Mouse (Mus musculus): ENCODE data around the gene Krtap29-1. TPM values are rescaled to one million over a fixed set of nuclear protein-coding genes. Genes with fewer than 3 reads are reported as not detected.
A peak's percentile ranks its signal among the peaks of the same experiment; 100 is the strongest.

Krtap29-1 gene
- polyA plus RNA-seq, 1 experiment from 2014 or later = not detected

GRCm38 (mm10) chr11:100004846-100005245, 26.0 kb upstream of the Krtap29-1 start:
- H3K27ac ChIP-seq (replicated peaks; ENCODE audit: low read depth, low read length) = no peak overlapping the region
- H3K9me3 ChIP-seq (ENCODE audit: control insufficient read depth, low read length) = no peaks in the 10 kb centered on the region
- H3K4me2 ChIP-seq (ENCODE audit: low read length) = no peak overlapping the region
- H3K27me3 ChIP-seq (ENCODE audit: control insufficient read depth, insufficient read depth, low read length) = no peaks in the 10 kb centered on the region
- no peak overlapping the region for H3K9ac ChIP-seq (replicated peaks; ENCODE audit: low read length)
- no peaks in the 10 kb centered on the region for H3K4me1 ChIP-seq (ENCODE audit: control insufficient read depth, insufficient read depth, low read length)
- DNase-seq (peak; percentile 77), ATAC-seq (ENCODE audit: low FRiP score, low TSS enrichment) (no peak)
- WGBS = 27% methylated on average over 6 of the region's 6 CpGs
- H3K4me3 ChIP-seq (replicated peaks; ENCODE audit: low read depth, low read length) = no peak overlapping the region
- no peaks in the 10 kb centered on the region for H3K36me3 ChIP-seq (ENCODE audit: control insufficient read depth, insufficient read depth, low read length)

GRCm38 (mm10) chr11:99999091-99999490, 20.2 kb upstream of the Krtap29-1 start:
- Histone ChIP-seq H3K4me1 (ENCODE audit: control insufficient read depth, insufficient read depth, low read length) (no peaks in the 10 kb centered on the region), H3K4me2 (ENCODE audit: low read length) (no peak overlapping the region), H3K9ac (replicated peaks; ENCODE audit: low read length) (no peak overlapping the region), H3K36me3 (ENCODE audit: control insufficient read depth, insufficient read depth, low read length) (no peaks in the 10 kb centered on the region), H3K27me3 (ENCODE audit: control insufficient read depth, insufficient read depth, low read length) (no peaks in the 10 kb centered on the region), H3K27ac (replicated peaks; ENCODE audit: low read depth, low read length) (no peak overlapping the region), H3K9me3 (ENCODE audit: control insufficient read depth, low read length) (no peaks in the 10 kb centered on the region), H3K4me3 (replicated peaks; ENCODE audit: low read depth, low read length) (no peak overlapping the region)
- ATAC-seq (ENCODE audit: low FRiP score, low TSS enrichment) (no peak), DNase-seq (no peak)
- 92% methylated on average over 7 of the region's 7 CpGs for WGBS

GRCm38 (mm10) chr11:99994384-99994661, 15.5 kb upstream of the Krtap29-1 start:
- Histone ChIP-seq H3K27me3 (ENCODE audit: control insufficient read depth, insufficient read depth, low read length) (no peaks in the 10 kb centered on the region), H3K4me3 (replicated peaks; ENCODE audit: low read depth, low read length) (no peak overlapping the region), H3K9ac (replicated peaks; ENCODE audit: low read length) (no peak overlapping the region), H3K4me1 (ENCODE audit: control insufficient read depth, insufficient read depth, low read length) (no peaks in the 10 kb centered on the region), H3K27ac (replicated peaks; ENCODE audit: low read depth, low read length) (no peak overlapping the region), H3K4me2 (ENCODE audit: low read length) (no peak overlapping the region), H3K9me3 (ENCODE audit: control insufficient read depth, low read length) (no peaks in the 10 kb centered on the region), H3K36me3 (ENCODE audit: control insufficient read depth, insufficient read depth, low read length) (no peaks in the 10 kb centered on the region)
- ATAC-seq (ENCODE audit: low FRiP score, low TSS enrichment) (no peak), DNase-seq (no peak)
- WGBS = 71% methylated on average over 4 of the region's 4 CpGs

GRCm38 (mm10) chr11:99993620-99994383, 14.9 kb upstream of the Krtap29-1 start, which contains the start of gene Krtap17-1:
Gene Krtap17-1 (minus strand): TSS chr11:99993994.
- DNase-seq (peak; percentile 51), ATAC-seq (ENCODE audit: low FRiP score, low TSS enrichment) (no peak)
- H3K36me3 ChIP-seq (ENCODE audit: control insufficient read depth, insufficient read depth, low read length) = no peaks in the 10 kb centered on the region
- peak within 1 kb of the TSS; percentile 48 for H3K4me2 ChIP-seq (ENCODE audit: low read length)
- H3K9ac ChIP-seq (replicated peaks; ENCODE audit: low read length) = peak within 1 kb of the TSS; percentile 36; the same call in 1 of the 2 replicates
- peak within 1 kb of the TSS; percentile 14 for H3K4me3 ChIP-seq (replicated peaks; ENCODE audit: low read depth, low read length)
- H3K27me3 ChIP-seq (ENCODE audit: control insufficient read depth, insufficient read depth, low read length) = no peaks in the 10 kb centered on the region
- no peaks in the 10 kb centered on the region for H3K9me3 ChIP-seq (ENCODE audit: control insufficient read depth, low read length)
- H3K4me1 ChIP-seq (ENCODE audit: control insufficient read depth, insufficient read depth, low read length) = no peaks in the 10 kb centered on the region
- no peak within 1 kb of the TSS for H3K27ac ChIP-seq (replicated peaks; ENCODE audit: low read depth, low read length)
- 32% methylated on average over 26 of the region's 26 CpGs for WGBS

GRCm38 (mm10) chr11:99990571-99990970, 11.7 kb upstream of the Krtap29-1 start:
- H3K4me2 ChIP-seq (ENCODE audit: low read length) = no peak overlapping the region
- no peak for ATAC-seq (ENCODE audit: low FRiP score, low TSS enrichment)
- no peaks in the 10 kb centered on the region for H3K36me3 ChIP-seq (ENCODE audit: control insufficient read depth, insufficient read depth, low read length)
- H3K4me1 ChIP-seq (ENCODE audit: control insufficient read depth, insufficient read depth, low read length) = no peaks in the 10 kb centered on the region
- no peaks in the 10 kb centered on the region for H3K27me3 ChIP-seq (ENCODE audit: control insufficient read depth, insufficient read depth, low read length)
- 61% methylated on average over 3 of the region's 3 CpGs for WGBS
- no peak overlapping the region for H3K27ac ChIP-seq (replicated peaks; ENCODE audit: low read depth, low read length)
- no peaks in the 10 kb centered on the region for H3K9me3 ChIP-seq (ENCODE audit: control insufficient read depth, low read length)
- no peak overlapping the region for H3K4me3 ChIP-seq (replicated peaks; ENCODE audit: low read depth, low read length)
- DNase-seq = peak; percentile 65
- no peak overlapping the region for H3K9ac ChIP-seq (replicated peaks; ENCODE audit: low read length)

GRCm38 (mm10) chr11:99989881-99990405, 11.1 kb upstream of the Krtap29-1 start:
- H3K4me3 ChIP-seq (replicated peaks; ENCODE audit: low read depth, low read length) = no peak overlapping the region
- no peaks in the 10 kb centered on the region for H3K4me1 ChIP-seq (ENCODE audit: control insufficient read depth, insufficient read depth, low read length)
- H3K27ac ChIP-seq (replicated peaks; ENCODE audit: low read depth, low read length) = no peak overlapping the region
- no peaks in the 10 kb centered on the region for H3K27me3 ChIP-seq (ENCODE audit: control insufficient read depth, insufficient read depth, low read length)
- DNase-seq (no peak), ATAC-seq (ENCODE audit: low FRiP score, low TSS enrichment) (no peak)
- H3K9me3 ChIP-seq (ENCODE audit: control insufficient read depth, low read length) = no peaks in the 10 kb centered on the region
- H3K36me3 ChIP-seq (ENCODE audit: control insufficient read depth, insufficient read depth, low read length) = no peaks in the 10 kb centered on the region
- 88% methylated on average over 6 of the region's 6 CpGs for WGBS
- H3K4me2 ChIP-seq (ENCODE audit: low read length) = no peak overlapping the region
- no peak overlapping the region for H3K9ac ChIP-seq (replicated peaks; ENCODE audit: low read length)

GRCm38 (mm10) chr11:99988530-99988929, 9.7 kb upstream of the Krtap29-1 start:
- 93% methylated on average over 3 of the region's 3 CpGs for WGBS
- ATAC-seq (ENCODE audit: low FRiP score, low TSS enrichment) = no peak

GRCm38 (mm10) chr11:99986180-99986647, 7.4 kb upstream of the Krtap29-1 start, which contains the start of gene Krtap16-1:
Gene Krtap16-1 (minus strand): TSS chr11:99986597.
- H3K4me3 ChIP-seq (replicated peaks; ENCODE audit: low read depth, low read length) = no peak within 1 kb of the TSS
- 86% methylated on average over 8 of the region's 8 CpGs for WGBS
- ATAC-seq (ENCODE audit: low FRiP score, low TSS enrichment) (no peak), DNase-seq (no peak)
- H3K4me2 ChIP-seq (ENCODE audit: low read length) = no peak within 1 kb of the TSS
- H3K36me3 ChIP-seq (ENCODE audit: control insufficient read depth, insufficient read depth, low read length) = no peaks in the 10 kb centered on the region
- H3K27ac ChIP-seq (replicated peaks; ENCODE audit: low read depth, low read length) = peak within 1 kb of the TSS; percentile 52
- no peaks in the 10 kb centered on the region for H3K4me1 ChIP-seq (ENCODE audit: control insufficient read depth, insufficient read depth, low read length)
- H3K9ac ChIP-seq (replicated peaks; ENCODE audit: low read length) = no peak within 1 kb of the TSS
- H3K9me3 ChIP-seq (ENCODE audit: control insufficient read depth, low read length) = no peaks in the 10 kb centered on the region
- H3K27me3 ChIP-seq (ENCODE audit: control insufficient read depth, insufficient read depth, low read length) = no peaks in the 10 kb centered on the region

More at GRCm38 (mm10) chr11:99988530-99988929, 9.7 kb upstream of the Krtap29-1 start:
- Histone ChIP-seq H3K36me3 (ENCODE audit: control insufficient read depth, insufficient read depth, low read length) (no peaks in the 10 kb centered on the region), H3K27me3 (ENCODE audit: control insufficient read depth, insufficient read depth, low read length) (no peaks in the 10 kb centered on the region), H3K27ac (replicated peaks; ENCODE audit: low read depth, low read length) (no peak overlapping the region), H3K4me3 (replicated peaks; ENCODE audit: low read depth, low read length) (no peak overlapping the region), H3K4me2 (ENCODE audit: low read length) (no peak overlapping the region), H3K4me1 (ENCODE audit: control insufficient read depth, insufficient read depth, low read length) (no peaks in the 10 kb centered on the region), H3K9ac (replicated peaks; ENCODE audit: low read length) (no peak overlapping the region), H3K9me3 (ENCODE audit: control insufficient read depth, low read length) (no peaks in the 10 kb centered on the region)
- DNase-seq = no peak

Data from midbrain, embryonic 14.5 days (tissue).